Mouse (Mus musculus): ENCODE data around the gene Npnt. TPM values are rescaled to one million over a fixed set of nuclear protein-coding genes. Genes with fewer than 3 reads are reported as not detected.

The Npnt gene
- polyA plus RNA-seq, 1 experiment, result 123 TPM

DNA sequence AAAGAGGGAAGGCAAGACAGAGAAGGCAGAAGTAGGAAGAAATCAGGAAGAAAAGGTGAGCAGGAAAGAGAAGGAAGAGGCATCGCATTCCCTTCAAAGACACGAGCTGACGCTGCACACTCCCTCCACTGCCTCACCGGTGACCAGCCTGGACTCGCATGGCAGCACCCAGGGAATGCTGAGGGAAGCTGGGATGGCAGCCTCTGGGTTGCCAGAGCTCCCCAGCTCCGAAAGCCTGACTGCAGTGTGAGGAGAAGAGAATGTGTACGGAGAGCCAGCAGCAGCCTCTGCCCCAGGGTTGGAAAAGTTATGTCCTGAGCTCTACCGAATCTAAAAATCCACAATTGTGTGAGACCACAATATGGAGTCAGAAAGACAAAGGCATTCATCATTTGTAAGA is 110.6 kb downstream of the Npnt start:
- Histone ChIP-seq H3K4me2 (ENCODE audit: low read depth) (no peak overlapping the region), H3K79me2 (ENCODE audit: control insufficient read depth, insufficient read depth) (no peaks in the 10 kb centered on the region), H3K27me3 (ENCODE audit: control insufficient read depth, insufficient read depth, insufficient read length) (no peaks in the 10 kb centered on the region), H3K4me3 (no peak overlapping the region), H3ac (ENCODE audit: control insufficient read depth, insufficient read length) (no peak overlapping the region), H3K36me3 (ENCODE audit: control insufficient read depth, insufficient read depth) (peaks cover 7% of the 10 kb centered on the region)
- TF ChIP-seq TCF3 (IDR thresholded peaks at IDR 0.05; ENCODE audit: insufficient read length, low read depth) (no peak), MYOD1 (IDR thresholded peaks at IDR 0.05; ENCODE audit: control insufficient read depth in 1 of 3, insufficient read length in 2 of 3, low read depth in 2 of 3) (no peak), REST (IDR thresholded peaks at IDR 0.05; ENCODE audit: insufficient read depth, insufficient read length) (no peak), USF1 (IDR thresholded peaks at IDR 0.05; ENCODE audit: low read depth) (no peak), POLR2AphosphoS2 (IDR thresholded peaks at IDR 0.05; ENCODE audit: insufficient read length, low read depth) (no peak), CEBPB (IDR thresholded peaks at IDR 0.05; ENCODE audit: insufficient read depth, poor library complexity, severe bottlenecking) (no peak)

DNA sequence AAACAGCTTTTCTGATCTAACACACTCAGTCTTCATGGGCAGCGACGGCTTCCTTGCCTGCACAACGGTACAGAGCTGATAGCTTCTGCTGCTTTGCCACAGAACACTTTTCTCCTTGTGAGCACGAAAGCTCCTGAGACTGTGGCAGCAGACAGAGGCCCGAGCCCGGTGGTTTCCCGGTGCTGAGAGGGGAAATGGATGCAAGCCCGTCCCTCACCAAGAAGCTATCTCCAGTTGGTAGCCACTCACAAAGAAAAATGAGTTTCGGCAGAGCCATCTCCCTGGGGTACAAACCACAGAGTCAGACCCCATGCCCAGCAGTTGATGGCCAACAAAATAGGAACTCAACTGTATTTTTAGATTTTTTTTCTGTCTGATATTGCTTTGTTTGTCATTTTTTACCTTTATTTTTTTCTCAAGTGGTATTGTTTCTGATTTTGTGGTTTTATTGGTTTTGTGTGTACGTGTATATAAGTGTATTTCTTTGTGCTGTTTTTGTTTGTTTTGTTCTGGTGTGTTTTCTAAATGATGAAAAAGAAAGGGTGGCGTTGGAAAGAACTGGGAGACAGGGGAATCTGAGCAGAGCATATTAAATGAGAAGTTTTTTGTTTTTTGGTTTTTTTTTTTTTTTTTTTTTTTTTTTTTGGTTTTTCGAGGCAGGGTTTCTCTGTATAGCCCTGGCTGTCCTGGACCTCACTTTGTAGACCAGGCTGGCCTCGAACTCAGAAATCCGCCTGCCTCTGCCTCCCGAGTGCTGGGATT is 111.3 kb downstream of the Npnt start:
- Histone ChIP-seq H3K4me2 (ENCODE audit: low read depth) (no peak overlapping the region), H3K79me2 (ENCODE audit: control insufficient read depth, insufficient read depth) (no peaks in the 10 kb centered on the region), H3K4me3 (no peak overlapping the region), H3ac (ENCODE audit: control insufficient read depth, insufficient read length) (no peak overlapping the region), H3K36me3 (ENCODE audit: control insufficient read depth, insufficient read depth) (peaks cover 7% of the 10 kb centered on the region), H3K27me3 (ENCODE audit: control insufficient read depth, insufficient read depth, insufficient read length) (no peaks in the 10 kb centered on the region)
- no peak for TF ChIP-seq USF1 (IDR thresholded peaks at IDR 0.05; ENCODE audit: low read depth)
- TF ChIP-seq E2F4 (IDR thresholded peaks at IDR 0.05; ENCODE audit: insufficient read depth), result no peak
- no peak for TF ChIP-seq REST (IDR thresholded peaks at IDR 0.05; ENCODE audit: insufficient read depth, insufficient read length)
- no peak for TF ChIP-seq MYOD1 (IDR thresholded peaks at IDR 0.05; ENCODE audit: control insufficient read depth in 1 of 3, insufficient read length in 2 of 3, low read depth in 2 of 3)
- no peak for TF ChIP-seq SRF (IDR thresholded peaks at IDR 0.05; ENCODE audit: control insufficient read depth, insufficient read length, low read depth)
- no peak for TF ChIP-seq MYOG (IDR thresholded peaks at IDR 0.05; ENCODE audit: control insufficient read depth in 1 of 3, insufficient read depth in 1 of 3, insufficient read length in 2 of 3, low read depth in 2 of 3)
- TF ChIP-seq POLR2AphosphoS2 (IDR thresholded peaks at IDR 0.05; ENCODE audit: insufficient read length, low read depth), result no peak
- TF ChIP-seq MAX (IDR thresholded peaks at IDR 0.05; ENCODE audit: low read depth), result no peak
- TF ChIP-seq TCF3 (IDR thresholded peaks at IDR 0.05; ENCODE audit: insufficient read length, low read depth), result no peak
- TF ChIP-seq CEBPB (IDR thresholded peaks at IDR 0.05; ENCODE audit: insufficient read depth, poor library complexity, severe bottlenecking), result no peak
- no peak for TF ChIP-seq TCF12 (IDR thresholded peaks at IDR 0.05; ENCODE audit: insufficient read depth, poor library complexity, severe bottlenecking)
- no peak for TF ChIP-seq POLR2A (IDR thresholded peaks at IDR 0.05; ENCODE audit: insufficient read length, low read depth)

DNA sequence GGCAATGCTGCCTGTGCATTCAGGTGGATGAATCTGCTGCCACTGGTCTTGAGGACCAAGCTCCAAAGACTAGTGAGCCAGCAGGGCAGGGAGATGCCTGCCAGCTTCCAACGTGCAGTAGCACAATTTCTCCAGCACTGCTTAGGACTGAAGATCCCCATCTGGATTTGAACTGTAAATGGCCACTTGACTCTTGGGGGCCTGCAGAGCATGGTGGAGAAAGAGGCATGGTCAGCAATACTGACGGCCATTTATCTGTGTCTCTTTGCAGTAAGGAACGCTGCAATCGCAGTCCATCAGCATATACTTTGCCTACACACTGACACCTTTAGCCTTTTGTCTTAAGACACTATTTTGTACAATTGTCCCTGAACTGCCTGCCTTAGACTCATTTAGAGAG is 113.0 kb downstream of the Npnt start:
- Histone ChIP-seq H3K79me2 (ENCODE audit: control insufficient read depth, insufficient read depth) (no peaks in the 10 kb centered on the region), H3K4me2 (ENCODE audit: low read depth) (no peak overlapping the region), H3ac (ENCODE audit: control insufficient read depth, insufficient read length) (no peak overlapping the region), H3K27me3 (ENCODE audit: control insufficient read depth, insufficient read depth, insufficient read length) (no peaks in the 10 kb centered on the region), H3K4me3 (no peak overlapping the region), H3K36me3 (ENCODE audit: control insufficient read depth, insufficient read depth) (peaks cover 7% of the 10 kb centered on the region)
- TF ChIP-seq CEBPB (IDR thresholded peaks at IDR 0.05; ENCODE audit: insufficient read depth, poor library complexity, severe bottlenecking) (no peak), MYOG (IDR thresholded peaks at IDR 0.05; ENCODE audit: control insufficient read depth in 1 of 3, insufficient read depth in 1 of 3, insufficient read length in 2 of 3, low read depth in 2 of 3) (no peak), MYOD1 (IDR thresholded peaks at IDR 0.05; ENCODE audit: control insufficient read depth in 1 of 3, insufficient read length in 2 of 3, low read depth in 2 of 3) (no peak), USF1 (IDR thresholded peaks at IDR 0.05; ENCODE audit: low read depth) (no peak), TCF12 (IDR thresholded peaks at IDR 0.05; ENCODE audit: insufficient read depth, poor library complexity, severe bottlenecking) (no peak), SRF (IDR thresholded peaks at IDR 0.05; ENCODE audit: control insufficient read depth, insufficient read length, low read depth) (no peak), REST (IDR thresholded peaks at IDR 0.05; ENCODE audit: insufficient read depth, insufficient read length) (no peak), POLR2A (IDR thresholded peaks at IDR 0.05; ENCODE audit: insufficient read length, low read depth) (no peak), MAX (IDR thresholded peaks at IDR 0.05; ENCODE audit: low read depth) (no peak), POLR2AphosphoS2 (IDR thresholded peaks at IDR 0.05; ENCODE audit: insufficient read length, low read depth) (no peak), E2F4 (IDR thresholded peaks at IDR 0.05; ENCODE audit: insufficient read depth) (no peak), TCF3 (IDR thresholded peaks at IDR 0.05; ENCODE audit: insufficient read length, low read depth) (no peak)

DNA sequence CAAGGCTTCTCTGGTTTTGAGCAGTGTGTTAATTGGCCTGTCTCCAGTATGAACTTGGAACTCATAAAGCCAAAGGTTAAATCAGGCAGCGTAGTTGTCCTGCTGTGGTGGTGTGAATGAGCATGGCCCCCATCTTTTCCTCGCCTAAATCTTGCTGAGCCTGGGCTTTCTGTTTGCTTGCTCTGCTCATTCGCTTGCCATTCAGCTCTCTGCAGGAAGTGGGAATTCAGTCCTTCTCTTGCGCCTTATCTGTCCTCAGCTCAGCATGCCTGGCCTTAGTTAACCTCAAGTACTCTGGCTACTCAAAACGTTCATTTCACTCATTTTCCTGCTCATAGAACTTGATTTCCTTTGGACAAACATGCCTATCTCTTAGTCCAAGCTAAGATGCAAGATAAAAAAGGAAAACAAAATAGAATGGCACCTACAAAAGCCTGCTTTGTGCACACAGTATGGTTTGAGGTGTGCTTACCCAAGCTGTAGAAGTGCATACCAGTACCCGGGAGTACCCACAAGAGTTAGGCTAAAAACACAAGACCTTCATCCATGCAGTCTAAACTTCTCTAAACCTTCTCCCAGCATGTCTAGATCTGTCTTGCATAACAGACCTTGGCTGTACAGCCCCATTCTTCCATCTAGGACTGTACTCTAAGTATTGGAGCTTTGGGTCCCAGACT is 114.8 kb downstream of the Npnt start:
- no peak overlapping the region for H3ac ChIP-seq (ENCODE audit: control insufficient read depth, insufficient read length)
- H3K4me3 ChIP-seq, result no peak overlapping the region
- H3K36me3 ChIP-seq (ENCODE audit: control insufficient read depth, insufficient read depth), result peaks cover 7% of the 10 kb centered on the region
- no peak for TF ChIP-seq MAX (IDR thresholded peaks at IDR 0.05; ENCODE audit: low read depth)
- TF ChIP-seq POLR2A (IDR thresholded peaks at IDR 0.05; ENCODE audit: insufficient read length, low read depth), result no peak
- no peak for TF ChIP-seq USF1 (IDR thresholded peaks at IDR 0.05; ENCODE audit: low read depth)
- no peak for TF ChIP-seq POLR2AphosphoS2 (IDR thresholded peaks at IDR 0.05; ENCODE audit: insufficient read length, low read depth)
- TF ChIP-seq REST (IDR thresholded peaks at IDR 0.05; ENCODE audit: insufficient read depth, insufficient read length), result no peak
- TF ChIP-seq SRF (IDR thresholded peaks at IDR 0.05; ENCODE audit: control insufficient read depth, insufficient read length, low read depth), result no peak
- TF ChIP-seq CEBPB (IDR thresholded peaks at IDR 0.05; ENCODE audit: insufficient read depth, poor library complexity, severe bottlenecking), result no peak
- TF ChIP-seq MYOD1 (IDR thresholded peaks at IDR 0.05; ENCODE audit: control insufficient read depth in 1 of 3, insufficient read length in 2 of 3, low read depth in 2 of 3), result no peak
- no peak for TF ChIP-seq TCF3 (IDR thresholded peaks at IDR 0.05; ENCODE audit: insufficient read length, low read depth)
- TF ChIP-seq TCF12 (IDR thresholded peaks at IDR 0.05; ENCODE audit: insufficient read depth, poor library complexity, severe bottlenecking), result no peak
- no peak for TF ChIP-seq MYOG (IDR thresholded peaks at IDR 0.05; ENCODE audit: control insufficient read depth in 1 of 3, insufficient read depth in 1 of 3, insufficient read length in 2 of 3, low read depth in 2 of 3)
- TF ChIP-seq E2F4 (IDR thresholded peaks at IDR 0.05; ENCODE audit: insufficient read depth), result no peak
- no peaks in the 10 kb centered on the region for H3K79me2 ChIP-seq (ENCODE audit: control insufficient read depth, insufficient read depth)
- H3K4me2 ChIP-seq (ENCODE audit: low read depth), result no peak overlapping the region
- no peaks in the 10 kb centered on the region for H3K27me3 ChIP-seq (ENCODE audit: control insufficient read depth, insufficient read depth, insufficient read length)

Other genes with a start within 250 kb of the Npnt start
- 6.8 TPM for gene Ints12, start 141.5 kb upstream of the Npnt start, polyA plus RNA-seq (2012; fragmentation: generic; extraction: Trizol)
- 7.3 TPM for gene Gstcd, start 141.7 kb upstream of the Npnt start, polyA plus RNA-seq (2012; fragmentation: generic; extraction: Trizol)